Mouse (Mus musculus): ENCODE results near the gene Gipc1.
A peak's percentile ranks its signal among the peaks of the same experiment; 100 is the strongest.

Gipc1 gene

GRCm38 (mm10) chr8:83648031-83648430, 4.4 kb upstream of the Gipc1 start:
- no peak for DNase-seq (ENCODE audit: low read depth, low spot score)

DNA sequence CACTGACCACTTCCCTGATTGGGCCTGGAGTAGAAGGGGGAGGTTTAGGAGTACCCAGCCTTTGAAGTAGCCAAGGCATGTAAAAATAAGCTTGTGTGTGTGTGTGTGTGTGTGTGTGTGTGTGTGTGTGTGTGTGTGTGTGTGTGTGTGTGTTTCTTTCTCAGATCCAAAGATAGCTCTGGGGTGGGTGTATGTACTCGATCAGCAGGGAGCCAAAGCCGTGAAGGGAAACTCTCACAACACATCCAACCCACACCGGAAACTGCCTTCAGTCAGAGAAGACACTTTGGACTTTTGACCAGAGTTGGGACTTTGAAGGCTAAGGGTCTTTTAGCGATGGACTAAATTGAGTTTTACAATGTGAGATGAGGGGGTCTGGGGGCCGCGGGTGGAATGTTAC, 2.8 kb upstream of the Gipc1 start:
- DNase-seq (ENCODE audit: low read depth, low spot score) = no peak

DNA sequence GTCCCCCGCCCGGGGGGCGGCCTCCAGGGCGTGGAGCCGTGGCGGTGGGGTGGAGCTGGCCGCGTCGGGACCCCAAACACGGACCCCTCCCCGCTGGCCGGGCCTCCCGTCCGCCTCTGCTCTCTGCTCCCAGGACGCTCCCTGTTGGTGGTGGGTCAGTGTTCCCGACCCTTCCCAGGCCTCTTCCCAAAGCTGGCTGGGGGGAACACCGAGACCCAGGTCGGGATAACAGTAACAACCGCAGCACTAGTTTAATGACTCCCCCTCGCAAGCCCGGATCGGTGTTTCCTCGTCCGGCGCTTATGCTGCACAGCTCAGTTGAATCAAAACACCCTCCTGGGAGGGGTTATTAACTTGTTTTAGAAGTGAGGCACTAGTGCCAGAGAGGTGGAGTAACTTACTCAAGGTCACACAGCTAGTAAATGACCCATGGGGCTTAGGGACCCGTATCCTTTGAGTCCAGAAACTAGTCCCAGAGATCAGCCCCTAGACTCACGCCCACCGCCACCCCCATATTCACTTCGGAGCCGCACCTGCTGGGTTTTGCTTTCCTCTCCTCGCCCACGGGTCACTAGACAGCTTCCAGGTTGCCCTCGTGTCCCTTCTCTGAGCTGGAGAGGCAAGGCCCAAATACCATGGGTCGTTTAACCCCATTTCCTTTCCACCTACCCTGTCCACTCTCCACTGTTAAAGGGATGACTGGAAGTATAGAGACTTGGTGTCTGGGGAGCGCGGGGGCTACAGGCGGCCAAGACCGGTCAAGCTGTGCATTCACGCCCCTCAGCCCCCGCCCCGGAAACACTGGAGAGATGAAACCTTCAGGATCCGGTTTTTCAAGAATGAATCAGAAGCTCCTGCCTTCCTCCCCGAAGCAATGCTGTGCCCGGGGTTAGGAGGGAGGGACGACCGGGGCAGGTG, 526 bp downstream of the Gipc1 start:
- no peak for DNase-seq (ENCODE audit: low read depth, low spot score)

DNA sequence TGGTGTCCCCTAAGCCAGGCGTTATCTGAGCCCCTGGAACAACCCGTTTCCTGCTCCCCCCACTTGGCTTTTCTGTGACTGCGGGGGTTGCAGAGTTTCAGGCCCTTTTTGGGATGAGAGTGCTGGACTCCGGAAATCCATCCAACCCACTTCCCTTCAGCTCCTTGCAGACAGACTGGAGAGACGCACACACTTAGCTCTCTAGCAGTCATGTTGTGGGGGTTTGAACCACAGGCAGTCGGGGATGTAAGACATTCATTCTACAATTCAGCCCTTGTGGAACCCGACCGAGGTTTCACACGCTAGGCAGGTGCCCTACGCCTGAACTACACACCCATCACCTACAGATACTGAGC, 1.2 kb downstream of the Gipc1 start:
- DNase-seq (ENCODE audit: low read depth, low spot score) = no peak

DNA sequence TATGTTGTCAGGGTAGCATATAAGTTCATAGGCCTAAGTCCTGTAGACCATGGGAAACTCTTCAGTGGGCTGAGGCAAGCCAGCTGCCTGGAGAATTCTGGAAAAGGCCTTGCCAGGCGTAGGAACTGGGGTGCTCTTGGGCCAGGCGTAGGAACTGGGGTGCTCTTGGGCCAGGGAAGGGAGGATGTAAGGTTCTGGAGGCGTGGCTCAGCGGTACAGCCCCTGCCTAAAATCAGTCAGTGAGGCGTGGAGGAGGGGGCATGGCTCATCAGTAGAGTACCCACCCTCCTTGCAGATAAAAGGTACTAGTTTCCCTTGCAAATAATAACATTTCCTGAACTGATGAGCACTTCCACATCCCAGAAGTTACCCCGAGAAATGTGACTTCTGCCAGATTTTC, 2.2 kb downstream of the Gipc1 start:
- DNase-seq (ENCODE audit: low read depth, low spot score) = no peak

- no peak for DNase-seq (ENCODE audit: low read depth, low spot score)
Observed at GRCm38 (mm10) chr8:83656043-83656442, 3.6 kb downstream of the Gipc1 start.

DNA sequence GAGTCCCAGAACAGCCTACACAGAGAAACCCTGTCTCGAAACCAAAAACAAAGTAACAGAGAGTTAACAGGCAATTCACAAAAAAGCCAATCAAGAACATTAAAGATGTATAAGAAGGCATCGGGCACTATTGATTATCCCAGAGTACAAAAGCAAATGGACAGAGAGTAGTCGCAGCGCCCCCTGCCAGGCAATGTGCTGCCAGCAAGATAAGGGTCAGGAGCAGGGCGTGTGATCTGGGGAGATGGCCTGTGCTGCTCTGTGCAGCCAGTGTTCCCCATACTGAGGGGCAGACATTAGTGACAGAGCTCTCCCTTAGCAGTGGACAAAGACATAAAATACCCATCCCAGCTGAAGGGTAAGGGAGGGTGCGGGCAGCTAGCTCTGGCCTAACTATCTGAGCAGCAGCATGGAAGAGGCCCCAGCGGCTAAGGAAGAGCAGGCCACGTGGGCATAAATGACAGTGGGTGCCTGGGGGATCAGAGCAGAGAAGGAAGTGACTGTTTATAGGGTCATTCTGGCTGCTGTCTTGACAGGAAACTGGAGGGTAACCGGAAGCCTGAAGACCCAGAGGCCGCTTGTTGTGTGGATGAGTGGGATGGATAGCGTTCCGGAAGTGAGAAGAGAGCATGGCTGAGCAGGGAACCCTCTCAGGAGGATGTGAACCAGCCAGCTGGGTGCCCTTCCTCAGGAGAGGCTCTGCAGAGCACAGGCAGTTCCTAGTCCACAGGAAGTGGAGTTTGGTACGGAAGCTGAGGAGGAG, 4.2 kb downstream of the Gipc1 start:
- no peak for DNase-seq (ENCODE audit: low read depth, low spot score)

- DNase-seq (ENCODE audit: low read depth, low spot score) = no peak
Observed at GRCm38 (mm10) chr8:83660545-83660944, 8.1 kb downstream of the Gipc1 start.

DNA sequence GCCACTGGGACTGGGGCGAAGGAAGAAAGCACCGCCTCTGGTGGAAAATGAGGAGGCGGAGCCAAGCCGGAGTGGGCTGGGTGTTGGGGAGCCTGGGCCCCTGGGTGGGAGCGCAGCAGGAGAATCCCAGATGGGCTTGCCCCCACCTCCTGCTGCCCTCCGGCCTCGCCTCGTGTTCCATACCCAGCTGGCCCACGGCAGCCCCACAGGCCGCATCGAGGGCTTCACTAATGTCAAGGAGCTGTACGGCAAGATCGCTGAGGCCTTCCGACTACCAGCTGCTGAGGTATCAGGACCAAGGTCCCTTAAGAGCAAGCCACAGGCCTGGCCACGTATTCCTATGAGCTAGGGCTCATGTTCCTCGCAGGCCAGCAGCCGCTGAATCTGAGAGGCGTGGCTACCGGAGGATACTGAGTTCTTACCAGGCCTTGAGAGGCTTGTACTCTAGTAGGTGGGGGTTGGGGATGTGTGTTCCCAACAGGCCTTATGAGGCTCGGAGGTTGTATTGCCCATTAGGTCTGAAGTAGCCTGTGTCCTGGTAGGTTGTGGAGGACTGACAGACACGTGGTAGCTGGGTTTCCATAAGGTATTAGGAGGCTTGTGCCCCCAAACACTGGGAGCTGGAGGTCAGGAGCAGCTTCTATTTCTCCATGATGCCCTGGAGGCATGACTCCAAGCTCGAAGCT, 8.7 kb downstream of the Gipc1 start:
- no peak for DNase-seq (ENCODE audit: low read depth, low spot score)

- peak; percentile 86 for DNase-seq (ENCODE audit: low read depth, low spot score)
Observed at GRCm38 (mm10) chr8:83662421-83662826, 9.9 kb downstream of the Gipc1 start.

DNA sequence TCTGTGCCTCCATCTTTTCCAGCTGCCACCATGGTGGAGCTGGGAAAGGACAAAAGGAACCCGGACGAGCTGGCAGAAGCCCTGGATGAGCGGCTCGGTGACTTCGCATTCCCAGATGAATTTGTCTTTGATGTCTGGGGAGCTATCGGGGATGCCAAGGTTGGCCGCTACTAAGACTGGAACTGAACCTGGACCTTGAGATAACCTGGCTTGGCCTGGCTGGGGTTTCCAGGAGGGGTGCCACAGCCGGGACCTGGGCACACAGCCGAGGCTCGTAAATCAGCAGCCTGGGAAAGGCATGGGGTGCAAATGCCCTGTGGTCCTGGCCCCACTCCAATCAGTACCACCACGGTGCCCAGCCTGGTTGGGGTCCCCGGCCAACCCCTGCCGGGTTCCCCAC, 11.6 kb downstream of the Gipc1 start:
- DNase-seq (ENCODE audit: low read depth, low spot score) = no peak

DNA sequence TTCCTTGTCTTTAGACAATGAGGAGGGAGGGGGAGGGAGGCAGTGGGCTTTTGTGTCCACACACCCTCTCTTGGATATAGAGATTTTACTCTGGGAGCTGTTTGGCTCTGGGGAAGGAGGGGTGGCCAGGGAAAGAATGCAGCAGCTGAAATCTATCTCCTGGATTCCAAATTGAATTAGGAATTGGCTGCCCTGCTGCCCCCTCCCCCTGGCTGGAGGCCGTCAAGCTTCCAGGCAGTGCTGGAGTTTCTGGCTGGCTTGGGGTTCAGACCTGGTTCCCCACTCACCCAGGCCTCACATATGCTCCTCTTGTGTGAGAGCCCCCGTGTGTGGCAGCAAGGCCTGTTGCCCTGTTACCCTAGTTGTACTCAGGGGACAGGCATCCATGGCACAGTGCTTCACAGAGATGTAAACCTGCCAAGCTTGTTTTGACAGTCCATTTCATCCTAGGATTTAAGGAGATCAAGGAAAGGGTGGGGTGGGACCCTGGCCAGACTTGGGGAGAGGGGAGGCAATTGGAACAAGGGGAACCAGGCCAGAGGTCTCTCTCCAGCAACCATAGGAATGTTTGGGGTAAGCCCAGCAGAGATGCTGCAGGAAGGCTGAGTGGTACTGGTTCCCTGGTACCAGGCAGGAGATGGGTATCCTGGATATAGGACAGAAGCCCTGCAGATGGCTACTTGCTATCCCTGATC, 12.6 kb downstream of the Gipc1 start:
- DNase-seq (ENCODE audit: low read depth, low spot score) = no peak

- DNase-seq (ENCODE audit: low read depth, low spot score) = no peak
Observed at GRCm38 (mm10) chr8:83665969-83666865, 13.7 kb downstream of the Gipc1 start, which contains the start of gene Ptger1. TSS of gene Ptger1 (plus strand) at chr8:83666678.

GRCm38 (mm10) chr8:83666866-83667234, 14.4 kb downstream of the Gipc1 start:
- no peak for DNase-seq (ENCODE audit: low read depth, low spot score)

DNA sequence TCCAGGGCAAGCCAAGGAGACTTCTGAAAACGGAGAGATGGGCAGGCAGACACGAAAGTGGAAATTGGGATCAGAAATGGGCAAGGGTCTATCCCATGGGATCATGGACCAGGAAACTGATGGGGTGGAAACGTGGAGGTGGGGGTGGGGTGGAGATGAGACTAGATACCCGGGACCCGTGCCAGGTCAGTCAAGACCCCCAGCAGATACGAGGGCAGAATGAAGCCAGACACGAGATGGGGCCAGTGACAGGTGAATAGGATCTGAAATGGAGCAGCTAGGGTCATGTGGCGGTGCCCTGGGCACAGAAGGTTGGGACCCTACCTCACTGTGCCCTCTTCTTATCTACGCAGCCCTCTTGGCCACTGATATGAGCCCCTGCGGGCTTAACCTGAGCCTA, 15.0 kb downstream of the Gipc1 start:
- no peak for DNase-seq (ENCODE audit: low read depth, low spot score)

- peak; percentile 77 for DNase-seq (ENCODE audit: low read depth, low spot score)
Observed at GRCm38 (mm10) chr8:83668010-83668916, 15.8 kb downstream of the Gipc1 start.

DNA sequence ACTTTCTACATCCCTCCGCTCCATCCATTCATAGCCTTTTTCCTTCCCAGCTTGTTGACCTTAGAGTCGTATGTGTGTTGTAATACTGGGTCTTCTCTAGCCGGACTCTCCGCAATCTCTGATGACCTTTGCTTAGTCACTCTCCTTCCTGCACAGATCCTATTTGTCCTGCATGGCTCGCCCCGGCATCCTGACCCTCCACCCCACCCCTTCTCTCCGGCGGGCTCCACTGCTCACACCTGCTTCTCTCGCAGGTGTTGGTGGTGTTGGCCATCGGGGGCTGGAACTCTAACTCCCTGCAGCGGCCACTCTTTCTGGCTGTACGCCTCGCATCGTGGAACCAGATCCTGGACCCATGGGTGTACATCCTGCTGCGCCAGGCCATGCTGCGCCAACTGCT, 16.5 kb downstream of the Gipc1 start:
- no peak for DNase-seq (ENCODE audit: low read depth, low spot score)

GRCm38 (mm10) chr8:83672936-83673335, 20.5 kb downstream of the Gipc1 start:
- no peak for DNase-seq (ENCODE audit: low read depth, low spot score)

DNA sequence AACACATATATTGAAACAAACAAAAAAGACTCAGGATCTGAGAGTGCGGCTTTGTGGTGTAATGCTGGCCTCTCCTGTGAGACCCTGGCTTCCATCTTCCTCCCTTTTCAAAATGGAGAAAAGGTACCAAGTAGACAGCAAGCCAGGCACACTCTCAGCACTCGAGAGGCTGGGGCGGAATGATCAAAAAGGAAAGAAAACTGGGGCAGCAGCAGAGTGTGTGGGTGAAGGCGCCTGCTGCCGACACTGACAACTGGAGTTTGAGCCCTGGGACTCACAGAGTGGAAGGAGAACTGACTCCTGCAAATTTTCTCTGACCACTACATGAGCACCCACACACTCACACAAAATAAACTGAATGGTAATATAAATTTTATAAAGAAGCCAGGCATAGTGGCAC, 22.0 kb downstream of the Gipc1 start:
- DNase-seq (ENCODE audit: low read depth, low spot score) = no peak

DNA sequence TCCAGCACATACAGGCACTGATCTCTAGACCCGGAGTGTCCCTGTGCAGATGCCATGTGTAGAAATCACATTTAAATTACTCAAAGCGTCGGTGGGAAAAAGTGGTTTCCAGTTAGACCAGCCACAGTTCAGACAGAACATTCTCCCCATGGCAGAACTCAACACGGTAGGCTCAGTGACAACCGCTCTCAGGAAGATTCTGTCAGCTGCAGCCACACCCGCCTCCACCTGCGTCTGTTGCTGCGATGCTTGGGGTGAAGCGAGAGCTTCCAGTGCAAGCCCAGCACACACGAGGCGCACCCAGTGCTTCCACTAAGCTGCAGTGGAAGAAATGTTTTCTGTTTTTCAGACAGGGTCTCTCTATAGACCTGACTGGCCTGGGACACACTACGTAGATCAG, 27.4 kb downstream of the Gipc1 start:
- DNase-seq (ENCODE audit: low read depth, low spot score) = no peak
